Mouse (Mus musculus): ENCODE results near the gene Mcrip2. TPM values are rescaled to one million over a fixed set of nuclear protein-coding genes. Genes with fewer than 3 reads are reported as not detected.

Mcrip2 gene
- polyA plus RNA-seq, 2 experiments: 12.3 to 20.2 TPM

GRCm38 (mm10) chr17:25913186-25913876 is 44.8 kb upstream of the Mcrip2 start:
- Histone ChIP-seq H3K9me3 (ENCODE audit: control insufficient read depth, low read length) (no peaks in the 10 kb centered on the region), H3K36me3 (ENCODE audit: control insufficient read depth, insufficient read depth, low read length) (peaks cover 16% of the 10 kb centered on the region), H3K4me2 (replicated peaks; ENCODE audit: low read depth, low read length, severe bottlenecking) (no peak overlapping the region), H3K9ac (ENCODE audit: low read depth, low read length, severe bottlenecking) (no peak overlapping the region), H3K4me3 (replicated peaks; ENCODE audit: low read length) (no peak overlapping the region), H3K27ac (replicated peaks; ENCODE audit: low read depth, low read length) (no peak overlapping the region), H3K27me3 (ENCODE audit: control insufficient read depth, insufficient read depth, low read length) (no peaks in the 10 kb centered on the region), H3K4me1 (ENCODE audit: control insufficient read depth, insufficient read depth, low read length) (peaks cover 7% of the 10 kb centered on the region; the same call in 1 of the 2 replicates)
- 85% methylated on average over 14 of the region's 14 CpGs for WGBS
- TF ChIP-seq POLR2A (IDR thresholded peaks at IDR 0.05; ENCODE audit: borderline replicate concordance, extremely low read depth, insufficient read depth, insufficient read length): no peak
- ATAC-seq (ENCODE audit: low FRiP score, low read depth) (no peak), DNase-seq (ENCODE audit: low spot score) (no peak)

DNA sequence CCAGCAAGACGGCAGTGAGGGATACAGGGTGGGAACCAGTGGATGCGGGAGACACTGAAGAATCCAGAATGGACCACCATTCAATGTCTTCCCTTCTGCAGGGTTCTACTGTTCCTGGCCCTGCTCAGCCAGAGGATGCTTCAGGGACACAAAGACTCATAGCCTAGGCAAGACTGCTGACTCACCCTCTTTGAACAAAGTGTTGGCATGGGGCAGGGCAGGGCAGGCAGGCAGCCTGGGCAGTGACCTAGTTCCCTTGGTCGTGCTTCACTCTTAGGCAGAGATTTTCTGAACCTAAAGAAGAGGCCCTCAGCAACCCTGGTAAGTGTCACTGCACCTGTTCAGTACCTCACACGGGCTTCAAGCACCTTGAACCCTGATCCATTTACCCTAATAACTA is 43.3 kb upstream of the Mcrip2 start:
- ATAC-seq (ENCODE audit: low FRiP score, low read depth) (no peak), DNase-seq (ENCODE audit: low spot score) (no peak)
- Histone ChIP-seq H3K36me3 (ENCODE audit: control insufficient read depth, insufficient read depth, low read length) (peaks cover 17% of the 10 kb centered on the region), H3K27me3 (ENCODE audit: control insufficient read depth, insufficient read depth, low read length) (no peaks in the 10 kb centered on the region), H3K9me3 (ENCODE audit: control insufficient read depth, low read length) (no peaks in the 10 kb centered on the region), H3K4me3 (replicated peaks; ENCODE audit: low read length) (no peak overlapping the region), H3K4me2 (replicated peaks; ENCODE audit: low read depth, low read length, severe bottlenecking) (no peak overlapping the region), H3K27ac (replicated peaks; ENCODE audit: low read depth, low read length) (no peak overlapping the region), H3K9ac (ENCODE audit: low read depth, low read length, severe bottlenecking) (no peak overlapping the region), H3K4me1 (ENCODE audit: control insufficient read depth, insufficient read depth, low read length) (no peaks in the 10 kb centered on the region)
- WGBS: 91% methylated on average over 4 of the region's 4 CpGs
- TF ChIP-seq POLR2A (IDR thresholded peaks at IDR 0.05; ENCODE audit: borderline replicate concordance, extremely low read depth, insufficient read depth, insufficient read length): no peak

DNA sequence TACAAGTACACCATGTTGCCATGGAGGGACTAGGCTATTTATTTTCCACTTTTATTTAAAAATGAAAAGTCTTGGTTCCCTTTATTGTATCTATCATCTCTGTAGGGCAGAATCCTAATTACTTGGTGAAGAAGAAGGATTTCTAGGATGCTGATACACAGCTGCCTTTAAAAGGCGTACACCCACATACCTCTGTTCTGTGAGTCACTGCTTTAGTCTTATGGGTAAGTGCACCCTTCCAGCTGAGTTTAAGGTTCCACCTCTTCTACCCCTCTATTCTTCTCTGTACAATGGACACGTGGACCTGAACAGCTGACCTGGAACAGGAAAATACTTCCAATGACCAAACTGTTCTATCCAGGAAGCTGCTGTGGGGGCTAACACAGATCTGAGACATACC is 39.1 kb upstream of the Mcrip2 start:
- DNase-seq (ENCODE audit: low spot score) (no peak), ATAC-seq (ENCODE audit: low FRiP score, low read depth) (no peak)
- no peaks in the 10 kb centered on the region for H3K9me3 ChIP-seq (ENCODE audit: control insufficient read depth, low read length)
- no peak overlapping the region for H3K27ac ChIP-seq (replicated peaks; ENCODE audit: low read depth, low read length)
- H3K9ac ChIP-seq (ENCODE audit: low read depth, low read length, severe bottlenecking): no peak overlapping the region
- no peaks in the 10 kb centered on the region for H3K27me3 ChIP-seq (ENCODE audit: control insufficient read depth, insufficient read depth, low read length)
- no peak overlapping the region for H3K4me2 ChIP-seq (replicated peaks; ENCODE audit: low read depth, low read length, severe bottlenecking)
- TF ChIP-seq POLR2A (IDR thresholded peaks at IDR 0.05; ENCODE audit: borderline replicate concordance, extremely low read depth, insufficient read depth, insufficient read length): no peak
- peaks cover 18% of the 10 kb centered on the region for H3K36me3 ChIP-seq (ENCODE audit: control insufficient read depth, insufficient read depth, low read length)
- H3K4me1 ChIP-seq (ENCODE audit: control insufficient read depth, insufficient read depth, low read length): no peaks in the 10 kb centered on the region
- WGBS: 92% methylated on average over 2 of the region's 2 CpGs
- no peak overlapping the region for H3K4me3 ChIP-seq (replicated peaks; ENCODE audit: low read length)

DNA sequence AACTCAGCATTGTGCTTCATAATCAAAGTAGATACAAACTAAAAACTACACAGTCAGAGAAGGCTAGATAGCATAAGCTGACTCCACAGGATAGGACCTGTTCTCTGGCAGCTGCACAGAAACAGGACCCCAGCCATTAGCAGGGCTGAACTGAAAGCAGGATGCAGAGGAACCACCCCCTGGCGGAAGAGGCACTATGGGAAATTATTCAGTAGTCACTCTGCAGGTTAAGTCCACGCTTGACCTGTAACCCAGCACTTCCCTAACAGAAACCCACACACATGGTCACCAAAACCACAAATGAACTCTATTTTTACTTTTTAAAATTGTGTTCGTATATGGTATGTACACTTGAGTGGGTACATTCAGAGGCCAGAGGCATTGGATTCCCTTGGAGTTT is 34.5 kb upstream of the Mcrip2 start:
- no peak overlapping the region for H3K9ac ChIP-seq (ENCODE audit: low read depth, low read length, severe bottlenecking)
- H3K27ac ChIP-seq (replicated peaks; ENCODE audit: low read depth, low read length): no peak overlapping the region
- DNase-seq (ENCODE audit: low spot score) (no peak), ATAC-seq (ENCODE audit: low FRiP score, low read depth) (no peak)
- 86% methylated on average over 3 of the region's 3 CpGs for WGBS
- TF ChIP-seq POLR2A (IDR thresholded peaks at IDR 0.05; ENCODE audit: borderline replicate concordance, extremely low read depth, insufficient read depth, insufficient read length): no peak
- H3K4me3 ChIP-seq (replicated peaks; ENCODE audit: low read length): no peak overlapping the region
- H3K4me1 ChIP-seq (ENCODE audit: control insufficient read depth, insufficient read depth, low read length): no peaks in the 10 kb centered on the region
- no peaks in the 10 kb centered on the region for H3K9me3 ChIP-seq (ENCODE audit: control insufficient read depth, low read length)
- no peak overlapping the region for H3K4me2 ChIP-seq (replicated peaks; ENCODE audit: low read depth, low read length, severe bottlenecking)
- H3K36me3 ChIP-seq (ENCODE audit: control insufficient read depth, insufficient read depth, low read length): peaks cover 18% of the 10 kb centered on the region
- H3K27me3 ChIP-seq (ENCODE audit: control insufficient read depth, insufficient read depth, low read length): no peaks in the 10 kb centered on the region

GRCm38 (mm10) chr17:25900193-25900592 is 31.6 kb upstream of the Mcrip2 start:
- Histone ChIP-seq H3K27ac (replicated peaks; ENCODE audit: low read depth, low read length) (no peak overlapping the region), H3K9me3 (ENCODE audit: control insufficient read depth, low read length) (no peaks in the 10 kb centered on the region), H3K4me1 (ENCODE audit: control insufficient read depth, insufficient read depth, low read length) (no peaks in the 10 kb centered on the region), H3K9ac (ENCODE audit: low read depth, low read length, severe bottlenecking) (no peak overlapping the region), H3K4me2 (replicated peaks; ENCODE audit: low read depth, low read length, severe bottlenecking) (no peak overlapping the region), H3K27me3 (ENCODE audit: control insufficient read depth, insufficient read depth, low read length) (no peaks in the 10 kb centered on the region), H3K4me3 (replicated peaks; ENCODE audit: low read length) (no peak overlapping the region), H3K36me3 (ENCODE audit: control insufficient read depth, insufficient read depth, low read length) (peaks cover 10% of the 10 kb centered on the region)
- WGBS: 100% methylated on average over 1 of the region's 1 CpGs
- DNase-seq (ENCODE audit: low spot score) (no peak), ATAC-seq (ENCODE audit: low FRiP score, low read depth) (no peak)
- no peak for TF ChIP-seq POLR2A (IDR thresholded peaks at IDR 0.05; ENCODE audit: borderline replicate concordance, extremely low read depth, insufficient read depth, insufficient read length)
